Mouse (Mus musculus): ENCODE measurements around the gene Thada. TPM values are rescaled to one million over a fixed set of nuclear protein-coding genes. Genes with fewer than 3 reads are reported as not detected.
A peak's percentile ranks its signal among the peaks of the same experiment; 100 is the strongest.

Thada gene
- total RNA-seq, 2 experiments from 2014 or later: 7.5 to 8.7 TPM

- DNase-seq: peak; percentile 78 to 85
Observed at GRCm38 (mm10) chr17:84185581-84186450, 280.2 kb downstream of the Thada start.

- DNase-seq: peak in 1 of 2 experiments; percentile 62
Observed at GRCm38 (mm10) chr17:84185011-84185411, 281.0 kb downstream of the Thada start.

- DNase-seq: peak; percentile 93 to 96
Observed at GRCm38 (mm10) chr17:84183291-84183781, 282.7 kb downstream of the Thada start.

GRCm38 (mm10) chr17:84182311-84183271, 283.4 kb downstream of the Thada start:
- peak; percentile 59 to 62 for DNase-seq

GRCm38 (mm10) chr17:84181502-84182310, 284.3 kb downstream of the Thada start:
- peak; percentile 69 to 82 for DNase-seq

GRCm38 (mm10) chr17:84180715-84181501, 285.1 kb downstream of the Thada start:
- DNase-seq: peak; percentile 51 to 74

GRCm38 (mm10) chr17:84179973-84180365, 286.0 kb downstream of the Thada start:
- DNase-seq: no peak

GRCm38 (mm10) chr17:84179026-84179972, 286.7 kb downstream of the Thada start:
- no peak for DNase-seq

- no peak for DNase-seq
Observed at GRCm38 (mm10) chr17:84177481-84177880, 288.5 kb downstream of the Thada start.

- DNase-seq: no peak
Observed at GRCm38 (mm10) chr17:84176446-84176845, 289.6 kb downstream of the Thada start.

- DNase-seq: no peak
Observed at GRCm38 (mm10) chr17:84175196-84175595, 290.8 kb downstream of the Thada start.

GRCm38 (mm10) chr17:84167377-84167776, 298.6 kb downstream of the Thada start:
- DNase-seq: no peak

GRCm38 (mm10) chr17:84166135-84166860, 299.7 kb downstream of the Thada start:
- DNase-seq: no peak

GRCm38 (mm10) chr17:84165735-84166134, 300.3 kb downstream of the Thada start:
- DNase-seq: no peak

- no peak for DNase-seq
Observed at GRCm38 (mm10) chr17:84164146-84164545, 301.9 kb downstream of the Thada start.

- no peak for DNase-seq
Observed at GRCm38 (mm10) chr17:84163066-84163785, 302.8 kb downstream of the Thada start.

- peak in 1 of 2 experiments; percentile 30 for DNase-seq
Observed at GRCm38 (mm10) chr17:84162211-84162760, 303.7 kb downstream of the Thada start.

Data from heart, adult 18-20 months (tissue).